Comparison of ENCODE assay signal across 8 mouse cellular contexts in genomic region chr8:61875290-61875689, GRCm38 (mm10). TPM values are rescaled to one million over a fixed set of nuclear protein-coding genes. Genes with fewer than 3 reads are reported as not detected.
DNase-seq lines count a peak whose midpoint lies in the region; ATAC-seq and TF ChIP-seq lines count a peak whose summit lies in the region.

No protein-coding gene starts in this region.

- H3K27me3 ChIP-seq in embryonic facial prominence, embryonic 10.5 days (replicated peaks; ENCODE audit: low read depth, poor library complexity, severe bottlenecking), result no peaks in the 10 kb centered on the region
- H3K27me3 ChIP-seq in intestine, embryonic 14.5 days (replicated peaks; ENCODE audit: control insufficient read depth, insufficient read depth, low read length), result no peaks in the 10 kb centered on the region
- H3K27me3 ChIP-seq in liver, postnatal 0 days (ENCODE audit: insufficient read depth, low read length), result no peaks in the 10 kb centered on the region

- no peak overlapping the region for H3K4me2 ChIP-seq in intestine, embryonic 14.5 days (ENCODE audit: low read length)
- H3K4me2 ChIP-seq in liver, postnatal 0 days (ENCODE audit: low read depth, low read length), result no peak overlapping the region

- no peak for TF ChIP-seq EP300 in liver, postnatal 0 days (IDR thresholded peaks at IDR 0.05; ENCODE audit: low read depth)

- TF ChIP-seq CTCF in liver, postnatal 0 days (IDR thresholded peaks at IDR 0.05; ENCODE audit: low read depth), result peak; percentile 68

- 0 out of 2 replicates have a peak, but pooled peaks have one; percentile 16 for ATAC-seq in intestine, embryonic 14.5 days (replicated peaks; ENCODE audit: low FRiP score, low TSS enrichment, low read depth)
- 0 out of 2 replicates have a peak, but pooled peaks have one; percentile 17 for ATAC-seq in liver, postnatal 0 days

- H3K4me3 ChIP-seq in embryonic facial prominence, embryonic 10.5 days, result no peak overlapping the region
- no peak overlapping the region for H3K4me3 ChIP-seq in intestine, embryonic 14.5 days (ENCODE audit: low read depth, low read length)
- no peak overlapping the region for H3K4me3 ChIP-seq in liver, postnatal 0 days (ENCODE audit: low read depth, low read length)

- H3K27ac ChIP-seq in embryonic facial prominence, embryonic 10.5 days (replicated peaks), result no peak overlapping the region
- no peak overlapping the region for H3K27ac ChIP-seq in intestine, embryonic 14.5 days (ENCODE audit: low read depth)
- H3K27ac ChIP-seq in liver, postnatal 0 days (ENCODE audit: low read depth), result no peak overlapping the region

- no peaks in the 10 kb centered on the region for H3K4me1 ChIP-seq in embryonic facial prominence, embryonic 10.5 days
- H3K4me1 ChIP-seq in intestine, embryonic 14.5 days (replicated peaks; ENCODE audit: control insufficient read depth, insufficient read depth, low read length), result no peaks in the 10 kb centered on the region
- no peaks in the 10 kb centered on the region for H3K4me1 ChIP-seq in liver, postnatal 0 days (ENCODE audit: insufficient read depth)

- 12% methylated on average over 5 of the region's 5 CpGs for WGBS in embryonic facial prominence, embryonic 10.5 days
- 8% methylated on average over 5 of the region's 5 CpGs for WGBS in intestine, embryonic 14.5 days
- 4% methylated on average over 5 of the region's 5 CpGs for WGBS in liver, postnatal 0 days (ENCODE audit: insufficient replicate concordance)

- H3K9ac ChIP-seq in intestine, embryonic 14.5 days (ENCODE audit: low read length), result no peak overlapping the region
- no peak overlapping the region for H3K9ac ChIP-seq in liver, postnatal 0 days (replicated peaks)

- H3K9me3 ChIP-seq in embryonic facial prominence, embryonic 10.5 days, result no peaks in the 10 kb centered on the region
- H3K9me3 ChIP-seq in intestine, embryonic 14.5 days (ENCODE audit: control insufficient read depth, low read length), result no peaks in the 10 kb centered on the region
- H3K9me3 ChIP-seq in liver, postnatal 0 days (ENCODE audit: low read length), result no peaks in the 10 kb centered on the region

- H3K36me3 ChIP-seq in embryonic facial prominence, embryonic 10.5 days (replicated peaks), result no peaks in the 10 kb centered on the region
- H3K36me3 ChIP-seq in intestine, embryonic 14.5 days (ENCODE audit: control insufficient read depth, insufficient read depth, low read length), result no peaks in the 10 kb centered on the region
- H3K36me3 ChIP-seq in liver, postnatal 0 days (replicated peaks; ENCODE audit: insufficient read depth, low read length), result no peaks in the 10 kb centered on the region

- peak; percentile 29 to 51 for DNase-seq in adrenal gland, adult 18-20 months (ENCODE audit: low spot score in 2 of 2)
- no peak for DNase-seq in adrenal gland, postnatal 4 days (ENCODE audit: low spot score in 2 of 2)
- peak; percentile 47 for DNase-seq in thymus, postnatal 0 days (ENCODE audit: low spot score)
- no peak for DNase-seq in thymus, adult 18-20 months
- peak; percentile 50 for DNase-seq in embryonic facial prominence, embryonic 10.5 days (ENCODE audit: low spot score)
- DNase-seq in intestine, embryonic 14.5 days (ENCODE audit: low spot score), result peak; percentile 66
- peak; percentile 27 for DNase-seq in liver, postnatal 0 days
- DNase-seq in retina, postnatal 1 day, result peak; percentile 78

RNA-seq across cellular contexts. Expression of gene Palld, which starts 27.2 kb away (rescaled TPM):
- 10 to 100 TPM; 31.9 to 45.7 TPM for total RNA-seq in adrenal gland, adult 18-20 months (2021)
- total RNA-seq in adrenal gland, postnatal 4 days (2021), result 10 to 100 TPM; 40.5 to 41.4 TPM
- 26.2 and 28.5 TPM in 2 replicates for polyA plus RNA-seq in thymus, postnatal 0 days (2015; fragmentation: Nextera tagmentation; extraction: Ambion mirVana)
- polyA plus RNA-seq in embryonic facial prominence, embryonic 10.5 days (2016; fragmentation: Nextera tagmentation; extraction: Ambion mirVana), result 52.2 and 62.2 TPM in 2 replicates
- 66.4 and 72.9 TPM in 2 replicates for polyA plus RNA-seq in intestine, embryonic 14.5 days (2014; fragmentation: Nextera tagmentation; extraction: Ambion mirVana)
- polyA plus RNA-seq in liver, postnatal 0 days (2015; fragmentation: Nextera tagmentation; extraction: Ambion mirVana), result 10.2 and 11.7 TPM in 2 replicates

RNA-seq across cellular contexts. Expression of gene Ddx60, which starts 52.6 kb away (rescaled TPM):
- 1 to 10 TPM; 2.9 TPM for total RNA-seq in adrenal gland, adult 18-20 months (2021)
- total RNA-seq in adrenal gland, postnatal 4 days (2021), result 1 to 10 TPM; 5.8 to 7.2 TPM
- polyA plus RNA-seq in thymus, postnatal 0 days (2015; fragmentation: Nextera tagmentation; extraction: Ambion mirVana), result 7.0 and 12.4 TPM in 2 replicates
- polyA plus RNA-seq in embryonic facial prominence, embryonic 10.5 days (2016; fragmentation: Nextera tagmentation; extraction: Ambion mirVana), result 0.05 and 0.11 TPM in 2 replicates
- 0.46 and 0.97 TPM in 2 replicates for polyA plus RNA-seq in intestine, embryonic 14.5 days (2014; fragmentation: Nextera tagmentation; extraction: Ambion mirVana)
- polyA plus RNA-seq in liver, postnatal 0 days (2015; fragmentation: Nextera tagmentation; extraction: Ambion mirVana), result 2.7 TPM in 2 replicates

Comparison
In these comparisons a context has a peak if more than half of its experiments do, and no peak if none do; other contexts are left out.
1. DNase-seq: peak in adrenal gland, adult 18-20 months (2 of 2), thymus, postnatal 0 days (single experiment), embryonic facial prominence, embryonic 10.5 days (single experiment), intestine, embryonic 14.5 days (single experiment), liver, postnatal 0 days (single experiment) and retina, postnatal 1 day (single experiment); none in adrenal gland, postnatal 4 days (0 of 2) and thymus, adult 18-20 months (0 of 2).